In the genomic region with DNA sequence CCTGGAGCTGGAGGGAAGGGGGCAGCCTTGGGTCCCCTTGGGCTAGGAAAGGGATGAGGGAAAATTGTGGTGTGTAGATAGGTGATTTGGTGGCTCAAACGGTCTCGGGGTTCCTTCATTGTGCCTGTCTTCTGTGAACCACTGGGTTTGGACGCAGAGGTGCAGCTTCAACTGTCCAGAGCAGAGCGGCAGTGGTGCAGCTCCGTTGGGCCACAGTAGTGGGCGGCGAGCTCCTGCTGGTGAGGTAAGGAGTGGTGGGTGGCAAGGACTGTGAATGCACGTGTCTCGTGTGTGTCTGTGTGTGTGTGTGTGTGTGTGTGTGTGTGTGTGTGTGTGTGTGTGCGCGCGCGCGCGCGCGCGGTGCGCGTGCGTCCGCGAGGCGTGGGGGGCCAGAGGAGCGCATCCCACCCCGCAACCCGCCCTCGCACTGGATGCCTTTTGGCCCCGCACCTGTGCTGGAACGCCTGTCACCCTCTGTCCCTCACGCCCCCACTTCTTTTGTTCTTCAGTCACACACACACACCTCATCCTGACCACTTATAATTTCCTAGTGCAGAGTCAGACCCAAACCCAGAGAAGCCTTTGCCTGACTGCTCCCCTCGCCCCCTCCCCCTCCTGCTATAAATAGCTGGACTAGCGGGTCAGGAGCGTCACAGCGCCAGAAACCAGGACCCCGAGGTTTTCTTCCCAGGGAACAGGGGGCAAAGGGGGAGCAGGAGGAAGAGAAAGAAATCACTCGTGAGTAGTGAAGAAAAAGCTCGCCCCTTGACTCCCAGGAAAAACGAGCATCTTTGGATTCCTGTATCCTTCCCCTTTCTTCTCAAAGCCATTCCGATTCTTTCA, we compare ENCODE assay signal across 8 mouse cellular contexts. TPM values are rescaled to one million over a fixed set of nuclear protein-coding genes. Genes with fewer than 3 reads are reported as not detected.
DNase-seq lines count a peak whose midpoint lies in the region; ATAC-seq and TF ChIP-seq lines count a peak whose summit lies in the region.

No protein-coding gene starts in this region.

- H3K4me1 ChIP-seq in kidney, postnatal 0 days (replicated peaks; ENCODE audit: insufficient read depth, low read length): no peaks in the 10 kb centered on the region
- no peaks in the 10 kb centered on the region for H3K4me1 ChIP-seq in thymus, adult 2 months (replicated peaks; ENCODE audit: control insufficient read depth, insufficient read depth, low read length)

- WGBS in kidney, postnatal 0 days: under 1% methylated on average over 36 of the region's 40 CpGs
- 4% methylated on average over 40 of the region's 40 CpGs for WGBS in thymus, adult 2 months

- H3K9ac ChIP-seq in kidney, postnatal 0 days (ENCODE audit: low read depth, low read length): no peak overlapping the region

- peak overlapping the region; percentile 42 for H3K4me3 ChIP-seq in kidney, postnatal 0 days (replicated peaks; ENCODE audit: low read depth, low read length)
- H3K4me3 ChIP-seq in myocyte: peak overlapping the region; percentile 61
- H3K4me3 ChIP-seq in thymus, adult 2 months (ENCODE audit: control insufficient read depth, insufficient read depth, low read length): no peak overlapping the region

- no peaks in the 10 kb centered on the region for H3K79me2 ChIP-seq in myocyte (ENCODE audit: control insufficient read depth, insufficient read depth)

- peak overlapping the region; percentile 43 for H3ac ChIP-seq in myocyte (ENCODE audit: control insufficient read depth, insufficient read length)

- ATAC-seq in kidney, postnatal 0 days (replicated peaks; ENCODE audit: low FRiP score, low read depth): peak; percentile 64

- TF ChIP-seq CTCF in kidney, postnatal 0 days (IDR thresholded peaks at IDR 0.05; ENCODE audit: low read depth): no peak
- no peak for TF ChIP-seq CTCF in thymus, adult 2 months (IDR thresholded peaks at IDR 0.05; ENCODE audit: borderline replicate concordance, control insufficient read depth, extremely low read depth, insufficient read depth, low read length, poor library complexity)

- no peaks in the 10 kb centered on the region for H3K36me3 ChIP-seq in kidney, postnatal 0 days (ENCODE audit: insufficient read depth, low read length)
- no peaks in the 10 kb centered on the region for H3K36me3 ChIP-seq in myocyte (ENCODE audit: control insufficient read depth, insufficient read depth)
- no peaks in the 10 kb centered on the region for H3K36me3 ChIP-seq in thymus, adult 2 months (ENCODE audit: control insufficient read depth, insufficient read depth, low read length)

- no peak for TF ChIP-seq POLR2A in myocyte (IDR thresholded peaks at IDR 0.05; ENCODE audit: insufficient read length, low read depth)
- no peak for TF ChIP-seq POLR2A in thymus, adult 2 months (IDR thresholded peaks at IDR 0.05; ENCODE audit: control insufficient read depth, extremely low read depth, insufficient read depth, low read length, poor library complexity)

- H3K27ac ChIP-seq in kidney, postnatal 0 days: no peak overlapping the region
- H3K27ac ChIP-seq in thymus, adult 2 months (ENCODE audit: control insufficient read depth, insufficient read depth, low read length): no peak overlapping the region

- no peaks in the 10 kb centered on the region for H3K9me3 ChIP-seq in kidney, postnatal 0 days (replicated peaks; ENCODE audit: low read length)

- peak; percentile 15 for DNase-seq in kidney, postnatal 0 days (ENCODE audit: low spot score)
- no peak for DNase-seq in kidney, postnatal 14 days
- peak; percentile 89 for DNase-seq in cerebellum, postnatal 10 days
- peak; percentile 51 to 60 for DNase-seq in frontal cortex, postnatal 14 days (ENCODE audit: low spot score in 2 of 2)
- peak; percentile 48 to 51 for DNase-seq in layer of hippocampus, postnatal 36 days
- no peak for DNase-seq in urinary bladder, postnatal 25 days (ENCODE audit: low spot score)
- DNase-seq in thymus, adult 2 months: no peak

- no peaks in the 10 kb centered on the region for H3K27me3 ChIP-seq in kidney, postnatal 0 days (ENCODE audit: insufficient read depth, low read length)
- no peaks in the 10 kb centered on the region for H3K27me3 ChIP-seq in myocyte (ENCODE audit: control insufficient read depth, insufficient read depth, insufficient read length)
- H3K27me3 ChIP-seq in thymus, adult 2 months (ENCODE audit: control insufficient read depth, insufficient read depth, low read length): no peaks in the 10 kb centered on the region

- peak overlapping the region; percentile 69 for H3K4me2 ChIP-seq in kidney, postnatal 0 days (ENCODE audit: low read length)
- peak overlapping the region; percentile 89 for H3K4me2 ChIP-seq in myocyte (ENCODE audit: low read depth)

TF ChIP-seq in myocyte, 11 proteins besides CTCF, POLR2A, EP300 and RAD21:
- TF ChIP-seq USF1 (IDR thresholded peaks at IDR 0.05; ENCODE audit: low read depth) (no peak), TCF12 (IDR thresholded peaks at IDR 0.05; ENCODE audit: insufficient read depth, poor library complexity, severe bottlenecking) (no peak), MYOD1 (IDR thresholded peaks at IDR 0.05; ENCODE audit: control insufficient read depth in 1 of 3, insufficient read length in 2 of 3, low read depth in 2 of 3) (peak in 2 of 3 experiments; percentile 21 to 73)

RNA-seq across cellular contexts. Expression of gene Gabrb2, which starts 0.5 kb away (rescaled TPM):
- polyA plus RNA-seq in kidney, postnatal 0 days (2015; fragmentation: Nextera tagmentation; extraction: Ambion mirVana): 0.37 and 0.50 TPM in 2 replicates
- 100 to 1,000 TPM; 145 TPM for total RNA-seq in layer of hippocampus, postnatal 36 days (2021)
- polyA plus RNA-seq in myocyte (2012; fragmentation: generic; extraction: Trizol): 0.53 TPM
- polyA plus RNA-seq in thymus, adult 2 months (2012; rRNA removed): not detected in 2 replicates

Comparison
In these comparisons a context has a peak if more than half of its experiments do, and no peak if none do; other contexts are left out.
1. DNase-seq: peak in kidney, postnatal 0 days (single experiment), cerebellum, postnatal 10 days (2 of 2), frontal cortex, postnatal 14 days (2 of 2) and layer of hippocampus, postnatal 36 days (2 of 2); none in kidney, postnatal 14 days (single experiment), urinary bladder, postnatal 25 days (single experiment) and thymus, adult 2 months (single experiment).